Mouse (Mus musculus) cortical plate, adult 2 months (tissue): ENCODE measurements around the gene Psma3.

Experiments used
- CTCF ChIP-seq: fragments of 200-500 bp; IDR thresholded peaks from 2 replicates; pipeline ENCODE4 v1.5.1; 2011; ENCODE audit warnings: mild to moderate bottlenecking, control low read depth, low read length; ENCODE audit not compliant: insufficient read depth; ENCODE audit errors: extremely low read depth
- POLR2A ChIP-seq: fragments of 200-500 bp; IDR thresholded peaks from 2 replicates; pipeline ENCODE4 v1.6.1; 2011; ENCODE audit warnings: mild to moderate bottlenecking, low read length, control low read depth; ENCODE audit not compliant: insufficient read depth; ENCODE audit errors: extremely low read depth

DNA sequence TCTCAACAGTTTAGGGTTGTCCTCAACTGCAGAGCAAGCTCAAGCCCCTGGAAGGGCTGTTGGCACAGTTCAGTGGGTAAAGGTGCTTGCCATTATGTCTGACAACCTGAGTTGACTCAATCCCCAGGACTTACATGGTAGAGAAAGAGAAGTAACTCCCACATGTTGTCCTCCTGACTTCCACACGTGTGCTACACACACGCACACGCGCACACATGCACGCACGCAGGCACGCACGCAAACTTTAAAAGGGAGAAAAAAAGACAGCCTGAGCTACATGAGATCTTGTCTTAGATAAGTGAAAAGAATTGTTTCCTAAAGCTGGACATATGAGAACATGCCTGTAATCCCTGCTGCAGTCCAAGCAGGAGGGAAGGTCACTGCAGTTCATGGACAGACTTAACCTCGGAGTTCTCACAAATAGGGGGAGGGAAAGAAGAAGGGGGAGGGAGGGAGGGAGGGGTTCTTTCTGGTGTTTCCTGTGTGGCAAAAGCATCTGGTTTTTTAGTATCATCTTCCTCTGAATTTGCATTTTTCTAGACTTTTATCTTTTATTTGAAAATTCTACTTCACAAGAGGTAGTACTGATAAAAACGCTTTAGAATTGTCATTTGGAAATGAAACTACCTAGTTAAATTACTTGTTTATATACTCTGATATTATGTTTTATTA lies 27.7 kb upstream of the Psma3 start:
- TF ChIP-seq POLR2A (no peak), CTCF (no peak)
